Mouse (Mus musculus): ENCODE results near the gene Aebp1. TPM values are rescaled to one million over a fixed set of nuclear protein-coding genes. Genes with fewer than 3 reads are reported as not detected.

The Aebp1 gene
- total RNA-seq, 1 experiment from 2014 or later, result not detected

DNA sequence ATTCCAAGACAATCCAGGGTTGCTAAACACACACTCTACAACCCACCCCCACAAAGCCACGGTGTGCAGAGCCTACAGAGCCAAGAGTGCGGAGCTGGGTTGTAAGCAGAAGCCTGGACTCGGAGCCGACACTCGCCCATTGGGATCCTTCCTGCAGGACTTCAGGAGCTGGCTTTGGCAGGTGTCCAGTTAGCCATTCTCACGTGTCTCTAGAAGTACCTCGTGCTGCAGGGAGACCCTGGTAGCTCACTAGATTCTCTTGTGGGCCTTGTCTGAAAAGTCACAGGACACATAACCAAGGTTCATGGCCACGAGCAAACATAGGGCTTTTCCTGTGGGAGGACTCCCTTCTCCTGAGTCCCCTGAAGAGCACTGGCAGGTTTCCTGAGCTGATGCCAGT, 51.5 kb downstream of the Aebp1 start:
- no peak for ATAC-seq (ENCODE audit: extremely low read depth, insufficient number of reproducible peaks, low FRiP score, poor library complexity, severe bottlenecking)

- ATAC-seq (ENCODE audit: extremely low read depth, insufficient number of reproducible peaks, low FRiP score, poor library complexity, severe bottlenecking), result no peak
Observed at GRCm38 (mm10) chr11:5913936-5914335, 52.2 kb downstream of the Aebp1 start.

- no peak for ATAC-seq (ENCODE audit: extremely low read depth, insufficient number of reproducible peaks, low FRiP score, poor library complexity, severe bottlenecking)
Observed at GRCm38 (mm10) chr11:5914940-5915339, 53.2 kb downstream of the Aebp1 start.

GRCm38 (mm10) chr11:5915429-5916177, 53.9 kb downstream of the Aebp1 start:
- no peak for ATAC-seq (ENCODE audit: extremely low read depth, insufficient number of reproducible peaks, low FRiP score, poor library complexity, severe bottlenecking)

GRCm38 (mm10) chr11:5916178-5916548, 54.4 kb downstream of the Aebp1 start:
- ATAC-seq (ENCODE audit: extremely low read depth, insufficient number of reproducible peaks, low FRiP score, poor library complexity, severe bottlenecking), result no peak

DNA sequence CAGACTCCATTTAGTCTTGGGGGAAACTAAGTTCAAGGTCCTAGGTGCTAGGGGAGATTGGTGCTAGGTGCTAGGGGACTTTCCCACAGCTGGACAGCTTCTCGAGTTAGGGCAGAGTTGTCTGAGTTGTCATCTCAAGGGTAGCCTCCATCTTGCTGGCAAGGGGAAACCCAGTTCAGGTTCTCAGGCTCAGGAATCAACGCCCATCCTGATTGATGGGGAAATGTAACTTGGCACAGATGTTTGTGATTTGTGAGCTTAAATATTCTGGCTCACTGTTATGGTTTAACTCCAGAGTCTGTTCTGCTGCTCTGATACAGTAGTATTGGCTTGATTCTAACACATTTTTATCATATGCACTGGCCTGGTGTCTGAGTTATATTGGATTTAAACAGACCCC, 56.4 kb downstream of the Aebp1 start:
- ATAC-seq (ENCODE audit: extremely low read depth, insufficient number of reproducible peaks, low FRiP score, poor library complexity, severe bottlenecking), result no peak

- ATAC-seq (ENCODE audit: extremely low read depth, insufficient number of reproducible peaks, low FRiP score, poor library complexity, severe bottlenecking), result no peak
Observed at GRCm38 (mm10) chr11:5919606-5920005, 57.9 kb downstream of the Aebp1 start.

- no peak for ATAC-seq (ENCODE audit: extremely low read depth, insufficient number of reproducible peaks, low FRiP score, poor library complexity, severe bottlenecking)
Observed at GRCm38 (mm10) chr11:5920323-5920960, 58.7 kb downstream of the Aebp1 start.

Other genes with a start within 250 kb of the Aebp1 start
- 29.9 and 38.4 TPM in 2 replicates for gene Mrps24, start 146.3 kb upstream of the Aebp1 start, total RNA-seq (2017)
- 6.8 and 7.2 TPM in 2 replicates for gene Urgcp, start 99.6 kb upstream of the Aebp1 start, total RNA-seq (2017)
- 166 and 167 TPM in 2 replicates for gene Dbnl, start 73.5 kb upstream of the Aebp1 start, total RNA-seq (2017)
- gene Pgam2, start 58.2 kb upstream of the Aebp1 start, total RNA-seq (2017), result 1.3 TPM in 1 of 2 replicates, not detected in the other
- gene Polm, start 23.9 kb upstream of the Aebp1 start, total RNA-seq (2017), result 23.3 and 26.3 TPM in 2 replicates
- gene Pold2, start 16.3 kb downstream of the Aebp1 start, total RNA-seq (2017), result 6.3 and 9.8 TPM in 2 replicates
- gene Myl7, start 36.8 kb downstream of the Aebp1 start, total RNA-seq (2017), result not detected in 2 replicates
- gene Gck, start 88.1 kb downstream of the Aebp1 start, total RNA-seq (2017), result 0.35 TPM in 1 of 2 replicates, not detected in the other
- gene Ykt6, start 93.7 kb downstream of the Aebp1 start, total RNA-seq (2017), result 47.1 and 54.4 TPM in 2 replicates
- gene Camk2b, start 204.4 kb downstream of the Aebp1 start, total RNA-seq (2017), result 1.1 and 2.1 TPM in 2 replicates

Data from neutrophil, adult 5-6 weeks (primary cell).